Mouse (Mus musculus) urinary bladder, adult 18-20 months (tissue): Measurements from ENCODE around the gene Fgfr2.
"Not testable (repeated sequence)": the region's sequence is repeated elsewhere in the genome, so short reads cannot be mapped to it uniquely, and the experiment has no call there.

Source experiments
- DNase-seq, 2 experiments: peaks; one replicate each; pipeline ENCODE4 v3.0.0; 2022; ENCODE audit warnings: low spot score in 2 of 2, mixed read lengths in 2 of 2

Gene Fgfr2

GRCm38 (mm10) chr7:130543181-130543580 is 2580.0 kb downstream of the Fgfr2 start:
- no peak for DNase-seq

GRCm38 (mm10) chr7:130540176-130540575 is 2583.0 kb downstream of the Fgfr2 start:
- no peak for DNase-seq

DNA sequence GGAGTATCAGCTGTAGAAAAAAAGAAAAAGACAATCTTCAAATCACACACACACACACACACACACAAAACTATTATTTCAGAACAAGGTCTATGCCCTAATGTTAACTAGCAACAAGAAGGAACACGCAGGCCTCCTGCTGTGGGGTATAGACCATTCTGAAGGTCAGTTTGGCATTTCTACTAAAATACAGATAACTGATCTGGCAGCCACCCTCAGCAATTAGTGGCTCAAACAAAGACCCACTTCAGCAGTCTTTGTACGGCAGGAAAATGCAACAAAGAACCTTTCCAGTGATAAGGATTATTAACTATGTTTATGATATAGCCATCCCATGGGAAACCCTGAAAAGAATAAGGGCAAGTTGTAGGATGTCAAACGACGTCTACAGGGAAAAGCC is 2586.1 kb downstream of the Fgfr2 start:
- no peak for DNase-seq

DNA sequence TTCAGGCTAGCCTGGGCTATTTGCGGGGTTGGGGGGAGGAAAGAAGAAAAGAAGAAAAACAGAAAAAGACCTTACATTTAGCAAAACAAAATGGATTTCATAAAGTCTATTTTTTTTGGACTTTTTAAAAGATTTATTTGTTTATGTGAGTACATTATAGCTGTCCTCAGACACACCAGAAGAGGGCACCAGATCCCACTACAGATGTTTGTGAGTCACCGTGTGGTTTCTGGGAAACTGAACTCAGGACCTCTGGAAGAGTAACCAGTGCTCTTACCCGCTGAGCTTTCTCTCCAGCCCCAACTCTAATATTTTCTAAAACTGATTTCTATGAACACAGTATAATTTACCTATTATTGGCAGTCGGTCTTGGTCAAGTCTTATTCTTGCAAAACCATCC is 2588.0 kb downstream of the Fgfr2 start:
- DNase-seq: no peak

- DNase-seq: peak; percentile 75 to 82
These were observed 2589.6 kb downstream of the Fgfr2 start for GRCm38 (mm10) chr7:130533316-130534260.

DNA sequence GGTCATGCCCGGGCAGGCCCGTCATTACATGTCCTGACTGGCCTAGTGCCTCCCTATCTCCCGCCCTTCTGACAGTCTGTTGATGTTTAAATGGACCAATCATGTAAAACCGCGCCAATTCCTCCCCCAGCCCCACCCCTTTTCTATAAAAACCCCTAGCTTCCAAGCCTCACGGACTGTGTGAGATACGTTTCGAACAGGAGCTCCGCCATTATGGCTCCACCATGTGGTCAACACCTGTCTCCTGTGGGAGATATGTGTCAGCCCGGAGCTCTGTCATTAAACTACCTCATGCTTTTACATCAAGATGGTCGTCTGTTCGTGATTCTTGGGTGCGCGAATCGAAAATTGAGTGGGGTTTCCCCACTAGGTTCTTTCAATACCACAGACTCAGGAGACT is 2592.0 kb downstream of the Fgfr2 start:
- not testable (repeated sequence) for DNase-seq

DNA sequence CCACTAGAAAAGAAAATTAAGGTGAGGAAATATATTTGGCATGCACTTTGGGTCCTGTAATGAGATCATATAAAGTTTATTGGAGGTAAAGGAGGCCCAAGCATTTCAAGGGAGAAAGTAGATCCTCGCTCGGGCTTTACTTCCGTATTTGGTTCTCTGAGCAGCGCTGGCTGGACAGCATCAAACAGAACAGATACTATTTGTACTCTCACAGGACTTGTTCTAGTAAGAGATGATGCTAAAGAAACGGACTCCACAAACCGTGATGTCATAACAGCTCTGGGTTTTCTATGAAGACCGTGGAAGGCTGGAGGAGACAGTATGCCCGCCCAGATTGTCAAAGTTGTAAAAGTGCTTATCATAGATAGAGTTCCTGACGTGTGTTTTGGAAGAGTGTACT is 2595.8 kb downstream of the Fgfr2 start:
- DNase-seq: no peak

DNA sequence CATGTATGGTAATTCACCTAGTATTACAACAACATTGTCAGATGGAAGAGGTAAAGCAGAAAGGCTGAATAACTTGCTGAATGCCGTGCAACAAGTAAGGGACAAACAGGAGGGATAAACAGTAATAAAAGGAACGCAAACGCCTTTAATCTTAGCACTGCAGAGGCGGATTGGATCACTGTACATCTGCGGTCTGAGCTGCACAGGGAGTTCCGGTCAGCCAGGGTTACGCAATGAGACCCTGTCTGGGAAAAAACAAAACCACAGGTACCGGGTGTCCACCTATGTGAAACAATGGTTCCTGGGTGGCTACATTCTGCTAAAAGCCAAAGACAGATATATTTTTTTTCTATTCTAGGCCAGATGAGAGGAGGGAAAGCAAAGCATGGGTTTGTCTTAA is 2599.7 kb downstream of the Fgfr2 start:
- DNase-seq: no peak

GRCm38 (mm10) chr7:130520812-130521422 is 2602.2 kb downstream of the Fgfr2 start:
- no peak for DNase-seq

DNA sequence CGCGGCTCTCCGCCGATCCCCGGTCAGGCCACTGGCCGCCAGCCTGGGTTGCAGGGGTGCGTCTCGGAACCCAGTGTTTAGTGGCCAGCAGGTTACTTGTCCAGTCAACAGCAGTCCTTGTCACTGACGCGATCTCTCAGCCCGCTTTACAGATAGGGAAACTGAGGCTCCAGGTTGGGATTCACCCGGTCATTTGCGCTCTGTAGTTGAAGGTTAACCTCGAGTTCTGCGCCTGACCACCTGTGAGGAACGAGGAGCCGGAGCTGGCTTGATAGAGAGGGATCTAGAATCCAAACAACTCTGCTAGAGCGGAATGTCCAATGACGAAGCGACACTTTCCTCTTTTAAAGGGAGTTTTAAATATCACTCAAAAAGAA is 2603.1 kb downstream of the Fgfr2 start, which contains the start of gene Ate1:
Gene Ate1 (minus strand): TSS at position 321 of the 377 bp plus-strand sequence.
- DNase-seq: no peak

GRCm38 (mm10) chr7:130519096-130520048 is 2603.8 kb downstream of the Fgfr2 start:
- DNase-seq: peak; percentile 95 to 96

DNA sequence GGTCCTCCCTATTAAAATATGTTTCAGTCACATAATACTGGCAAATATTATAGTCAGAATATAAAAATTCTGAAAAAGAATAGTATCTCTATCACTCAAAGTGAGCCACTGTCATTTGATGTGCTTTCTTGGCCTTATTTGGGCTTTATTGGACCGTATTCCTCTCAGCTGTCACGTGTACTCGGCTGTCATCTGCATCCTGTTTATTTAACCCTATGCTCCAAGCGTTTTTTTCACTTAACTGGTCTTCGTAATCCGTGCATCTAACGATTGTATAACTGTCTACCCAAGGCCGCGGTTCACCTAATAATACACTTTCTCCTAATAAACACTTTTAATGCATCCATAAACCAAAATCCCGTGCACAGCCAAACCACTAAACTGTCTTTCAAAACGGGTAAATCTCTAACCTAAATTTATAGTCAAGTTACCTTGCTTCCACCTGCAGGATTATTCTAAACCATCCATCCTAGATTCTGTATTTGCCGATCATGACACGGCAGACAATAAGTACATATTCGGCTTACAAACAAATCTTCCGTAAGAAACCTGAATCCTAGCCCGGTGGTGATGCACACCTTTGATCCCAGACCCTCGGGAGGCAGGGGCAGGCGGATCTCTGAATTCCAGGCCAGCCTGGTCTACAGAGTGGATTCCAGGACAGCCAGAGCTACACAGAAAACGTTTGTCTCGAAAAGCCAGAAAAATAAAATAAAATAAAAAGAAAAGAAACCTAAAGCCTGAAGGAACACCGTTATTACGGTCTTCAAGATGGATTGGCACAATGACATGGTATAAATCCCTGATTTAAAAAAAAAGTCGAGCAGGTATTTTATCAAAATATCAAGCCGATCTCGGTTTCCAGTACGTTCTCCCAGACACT is 2604.7 kb downstream of the Fgfr2 start:
- DNase-seq: no peak

DNA sequence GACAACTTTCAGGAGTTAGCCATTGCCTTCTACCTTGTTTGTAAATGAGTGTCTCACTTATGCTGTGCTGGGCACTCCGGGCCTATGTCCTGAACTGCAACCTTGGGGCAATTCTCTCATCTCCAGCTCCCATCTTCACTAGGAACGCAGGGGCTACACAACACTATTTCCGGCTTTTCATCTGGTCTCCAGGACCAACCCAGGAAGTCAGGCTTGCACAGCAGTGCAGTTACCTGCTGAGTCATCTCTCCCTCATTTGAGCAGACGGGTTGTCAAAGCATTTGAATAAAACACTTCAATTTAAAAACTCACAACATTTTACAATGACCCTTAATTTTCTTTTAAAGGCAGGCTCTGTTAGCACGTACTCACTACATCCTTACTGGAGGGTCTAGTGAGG is 2612.9 kb downstream of the Fgfr2 start:
- DNase-seq: no peak

DNA sequence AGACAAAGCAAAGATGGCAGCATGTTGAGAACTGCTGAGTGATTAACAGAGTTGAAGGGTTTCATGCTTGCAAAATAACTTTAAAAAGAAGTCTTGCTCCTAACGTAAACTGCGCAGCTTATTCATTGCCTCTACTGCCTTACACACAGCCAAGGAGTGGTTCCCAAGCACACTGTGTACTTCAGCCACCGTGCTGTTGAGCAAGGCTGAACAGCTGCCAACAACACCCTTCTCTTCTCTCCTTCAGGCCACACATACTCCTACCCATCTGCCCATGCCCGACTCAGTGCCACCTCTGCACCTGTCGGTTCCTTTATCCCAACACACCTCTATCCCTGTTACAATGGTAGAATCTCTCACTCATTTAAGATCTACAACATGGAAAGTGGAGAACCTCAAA is 2620.1 kb downstream of the Fgfr2 start:
- no peak for DNase-seq

GRCm38 (mm10) chr7:130501499-130501898 is 2621.7 kb downstream of the Fgfr2 start:
- DNase-seq: no peak

DNA sequence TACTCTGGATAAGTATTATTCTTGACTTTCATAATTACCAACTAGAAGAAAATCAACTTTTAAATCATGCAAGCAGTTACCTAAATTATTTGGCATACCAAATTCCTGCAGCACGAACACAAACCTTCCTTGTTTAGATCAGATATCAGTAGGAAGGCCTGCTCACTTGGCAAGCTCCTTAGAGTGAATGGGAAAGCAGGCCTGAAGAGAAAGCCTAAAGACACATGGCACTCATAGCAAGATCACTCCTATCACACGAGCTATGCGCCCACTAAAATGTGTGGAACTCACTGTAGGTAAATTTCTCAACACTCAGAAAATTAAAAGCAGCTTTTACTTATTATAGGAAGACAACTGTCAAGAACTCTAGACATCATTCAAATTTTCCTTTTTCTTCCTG is 2629.8 kb downstream of the Fgfr2 start:
- DNase-seq: no peak

- no peak for DNase-seq
These were observed 2631.1 kb downstream of the Fgfr2 start for GRCm38 (mm10) chr7:130492026-130492425.

GRCm38 (mm10) chr7:130479003-130479402 is 2644.1 kb downstream of the Fgfr2 start:
- DNase-seq: not testable (repeated sequence)

DNA sequence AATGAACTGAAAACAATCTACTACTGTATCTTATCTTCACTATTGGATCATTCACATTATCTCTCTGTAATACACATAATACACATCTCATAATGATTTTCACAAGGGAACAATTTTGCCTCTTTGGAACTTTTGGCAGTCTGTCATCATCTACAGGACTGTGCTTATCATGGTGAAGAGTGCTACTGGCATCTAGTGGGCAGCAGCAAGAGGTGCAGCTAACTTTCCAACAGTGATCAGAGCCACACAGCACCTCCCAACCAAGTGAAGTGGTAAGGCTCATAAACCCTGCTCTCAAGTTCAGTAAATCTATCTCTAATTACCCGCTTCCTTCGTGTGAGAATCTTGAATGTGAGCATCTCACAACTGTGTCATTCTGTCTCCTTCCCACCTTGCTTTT is 2647.2 kb downstream of the Fgfr2 start:
- peak in 1 of 2 experiments; percentile 2 for DNase-seq

GRCm38 (mm10) chr7:130473881-130474280 is 2649.3 kb downstream of the Fgfr2 start:
- DNase-seq: no peak

DNA sequence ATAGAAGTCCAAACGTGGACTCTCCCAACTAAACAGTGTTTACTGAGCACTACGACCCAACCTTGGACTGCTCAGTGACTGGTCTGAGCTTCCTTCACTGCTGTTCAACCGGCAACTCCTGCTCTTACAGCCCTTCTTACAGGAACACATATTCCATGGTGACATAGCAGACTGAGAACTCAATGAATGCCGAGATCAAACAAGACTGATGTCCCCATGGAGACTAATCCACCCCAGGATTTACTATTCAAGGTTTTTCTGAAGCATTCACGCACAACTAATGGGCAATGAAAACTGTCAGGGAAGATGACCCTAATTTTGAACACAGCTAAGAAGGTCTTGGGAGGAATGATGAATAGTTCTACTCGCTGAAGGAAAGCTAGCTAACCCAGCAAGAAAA is 2650.5 kb downstream of the Fgfr2 start:
- no peak for DNase-seq
